18 mouse cellular contexts compared by ENCODE assay signal in the genomic region with DNA sequence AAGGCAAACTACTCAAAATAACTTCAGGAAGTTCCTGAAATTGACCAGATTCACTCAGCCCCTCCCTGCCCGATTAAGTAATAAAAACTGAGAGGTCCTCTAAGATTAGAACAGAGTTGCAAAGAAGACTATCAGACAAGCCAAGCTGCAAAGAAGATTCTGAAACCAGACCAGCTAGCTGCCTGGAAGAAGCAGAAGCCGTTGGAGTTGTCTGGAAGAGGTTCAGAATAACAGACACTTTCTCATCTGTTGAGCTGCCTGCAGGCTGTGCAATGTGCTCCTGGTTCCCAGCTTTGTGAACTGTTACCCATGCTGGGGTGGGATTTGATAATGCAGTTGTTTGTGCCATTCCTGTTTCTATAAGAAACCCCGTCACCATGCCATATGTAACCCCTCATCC.
"Had no signal": no experiment of that assay in that cellular context is flagged by ENCODE, and none has a peak within 500 bp of the region (broad histone marks: within the 10 kb centered on the region; RNA-seq: fewer than 3 reads in every experiment).

No protein-coding gene starts in this region.

- H3K9me3 ChIP-seq: limb, embryonic 15.5 days; liver, embryonic 12.5 days; midbrain, embryonic 10.5 days; neural tube, embryonic 15.5 days had no signal

- H3K4me1 ChIP-seq: limb, embryonic 15.5 days; liver, embryonic 12.5 days had no signal

- ATAC-seq: liver, embryonic 12.5 days had no signal

- H3K4me2 ChIP-seq: limb, embryonic 15.5 days; liver, embryonic 12.5 days; lung, embryonic 14.5 days; neural tube, embryonic 15.5 days had no signal

- DNase-seq: kidney, adult 11 months; kidney, adult 9 months; kidney, postnatal 36 days; lung, postnatal 10 days; lung, postnatal 4 days; midbrain, embryonic 14.5 days; right cerebral cortex, postnatal 4 days; spleen, adult 18-20 months; thymus, adult 2 months; thymus, postnatal 25 days had no signal

- H3K27ac ChIP-seq: kidney, postnatal 0 days; left cerebral cortex, adult 2 months; limb, embryonic 15.5 days; liver, embryonic 12.5 days; midbrain, embryonic 10.5 days; neural tube, embryonic 15.5 days had no signal

- H3K27me3 ChIP-seq: limb, embryonic 15.5 days; liver, embryonic 12.5 days; neural tube, embryonic 15.5 days had no signal

- H3K9ac ChIP-seq: limb, embryonic 15.5 days; liver, embryonic 12.5 days; lung, embryonic 14.5 days; neural tube, embryonic 15.5 days had no signal

- H3K4me3 ChIP-seq: left cerebral cortex, adult 2 months; limb, embryonic 15.5 days; liver, embryonic 12.5 days; midbrain, embryonic 10.5 days; myocyte; neural tube, embryonic 15.5 days had no signal

- H3K36me3 ChIP-seq: limb, embryonic 15.5 days; liver, embryonic 12.5 days; midbrain, embryonic 10.5 days; neural tube, embryonic 15.5 days had no signal
